Mouse (Mus musculus) C3H10T1/2 (cell line): ENCODE data around the gene Rptn. TPM values are rescaled to one million over a fixed set of nuclear protein-coding genes. Genes with fewer than 3 reads are reported as not detected.

Experiments
- polyA plus RNA-seq, 2 experiments: library from polyadenylated mRNA; unstranded; fragments of >200 nt; fragmentation: generic; extraction: Trizol; gene quantifications; one replicate each; pipeline ENCODE4 v1.2.1; 2012; ENCODE audit warnings: missing spikeins in 2 of 2

Rptn gene
- not detected for polyA plus RNA-seq

GRCm38 (mm10) chr3:93393366-93393765 is at the start of gene Rptn:
Gene Rptn, plus strand, starts transcription at chr3:93393699.

DNA sequence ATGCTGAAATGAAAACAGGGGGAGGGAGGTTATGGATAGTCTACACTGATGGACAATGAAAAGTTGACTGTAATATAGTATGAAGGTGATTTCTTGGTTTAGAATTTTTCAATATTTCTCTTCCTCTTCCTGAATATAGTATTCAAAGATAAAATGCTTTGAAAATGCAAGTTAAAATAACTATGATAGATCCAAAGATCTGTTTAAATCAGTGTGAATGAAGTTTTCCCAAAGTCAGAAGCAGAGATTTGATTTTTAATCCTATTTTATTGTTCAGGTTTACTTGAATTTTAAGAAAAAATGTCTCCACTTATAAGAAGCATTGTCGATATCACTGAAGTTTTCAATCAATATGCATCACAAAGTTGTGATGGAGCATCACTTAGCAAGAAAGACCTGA is 48.5 kb downstream of the Rptn start, which contains the start of gene Tchh:
Gene Tchh (plus strand): TSS at position 301 of the 400 bp plus-strand sequence.

Other genes starting within 250 kb of the Rptn start
- not detected for gene Crnn, start 248.9 kb upstream of the Rptn start, polyA plus RNA-seq
- gene Flg2, start 196.4 kb upstream of the Rptn start, polyA plus RNA-seq, result not detected
- not detected for gene Flg, start 120.2 kb upstream of the Rptn start, polyA plus RNA-seq
- gene Hrnr, start 74.0 kb upstream of the Rptn start, polyA plus RNA-seq, result under 1 TPM in 1 of 2 experiments, not detected in 1; under 0.01 TPM
- gene Tchh, start 48.6 kb downstream of the Rptn start, polyA plus RNA-seq, result not detected
- not detected for gene Tchhl1, start 75.1 kb downstream of the Rptn start, polyA plus RNA-seq
- 1,000 to 10,000 TPM; 3,743 to 4,429 TPM for gene S100a11, start 126.8 kb downstream of the Rptn start, polyA plus RNA-seq
- 1,000 to 10,000 TPM; 1,491 to 2,157 TPM for gene S100a10, start 161.4 kb downstream of the Rptn start, polyA plus RNA-seq